Mouse (Mus musculus): ENCODE results near the gene Tmem262. TPM values are rescaled to one million over a fixed set of nuclear protein-coding genes. Genes with fewer than 3 reads are reported as not detected.
"Not testable (repeated sequence)": the region's sequence is repeated elsewhere in the genome, so short reads cannot be mapped to it uniquely, and the experiment has no call there.

Tmem262 gene
- polyA plus RNA-seq (2012; ENCODE audit: insufficient read depth, insufficient read length, missing spikeins) = not detected in 2 replicates

- Histone ChIP-seq H3K4me3 (ENCODE audit: insufficient read depth, low read depth, low read length) (no peak within 1 kb of the TSS), H3K4me1 (ENCODE audit: control insufficient read depth, insufficient read depth, insufficient read length, low read length) (peaks cover 8% of the 10 kb centered on the region), H3K27ac (replicated peaks; ENCODE audit: low read depth, low read length) (no peak within 1 kb of the TSS)
Observed at GRCm38 (mm10) chr19:6079983-6080480, at the start of gene Tmem262. Gene Tmem262 (plus strand): TSS chr19:6080033.

GRCm38 (mm10) chr19:6030520-6031280 is 49.1 kb upstream of the Tmem262 start:
- no peaks in the 10 kb centered on the region for H3K4me1 ChIP-seq (ENCODE audit: control insufficient read depth, insufficient read depth, insufficient read length, low read length)
- no peak overlapping the region for H3K27ac ChIP-seq (replicated peaks; ENCODE audit: low read depth, low read length)
- H3K4me3 ChIP-seq (ENCODE audit: insufficient read depth, low read depth, low read length) = no peak overlapping the region

GRCm38 (mm10) chr19:6035966-6036585 is 43.8 kb upstream of the Tmem262 start:
- H3K4me3 ChIP-seq (ENCODE audit: insufficient read depth, low read depth, low read length) = no peak overlapping the region
- no peaks in the 10 kb centered on the region for H3K4me1 ChIP-seq (ENCODE audit: control insufficient read depth, insufficient read depth, insufficient read length, low read length)
- no peak overlapping the region for H3K27ac ChIP-seq (replicated peaks; ENCODE audit: low read depth, low read length)

- Histone ChIP-seq H3K27ac (replicated peaks; ENCODE audit: low read depth, low read length) (no peak overlapping the region), H3K4me1 (ENCODE audit: control insufficient read depth, insufficient read depth, insufficient read length, low read length) (no peaks in the 10 kb centered on the region), H3K4me3 (ENCODE audit: insufficient read depth, low read depth, low read length) (no peak overlapping the region)
Observed at GRCm38 (mm10) chr19:6037695-6038094, 42.1 kb upstream of the Tmem262 start.

- H3K4me1 ChIP-seq (ENCODE audit: control insufficient read depth, insufficient read depth, insufficient read length, low read length) = no peaks in the 10 kb centered on the region
- no peak overlapping the region for H3K4me3 ChIP-seq (ENCODE audit: insufficient read depth, low read depth, low read length)
- H3K27ac ChIP-seq (replicated peaks; ENCODE audit: low read depth, low read length) = no peak overlapping the region
Observed at GRCm38 (mm10) chr19:6038326-6038725, 41.5 kb upstream of the Tmem262 start.

GRCm38 (mm10) chr19:6040002-6040401 is 39.8 kb upstream of the Tmem262 start:
- Histone ChIP-seq H3K4me3 (ENCODE audit: insufficient read depth, low read depth, low read length) (no peak overlapping the region), H3K4me1 (ENCODE audit: control insufficient read depth, insufficient read depth, insufficient read length, low read length) (no peaks in the 10 kb centered on the region), H3K27ac (replicated peaks; ENCODE audit: low read depth, low read length) (no peak overlapping the region)

GRCm38 (mm10) chr19:6042293-6042692 is 37.5 kb upstream of the Tmem262 start:
- Histone ChIP-seq H3K4me1 (ENCODE audit: control insufficient read depth, insufficient read depth, insufficient read length, low read length) (no peaks in the 10 kb centered on the region), H3K27ac (replicated peaks; ENCODE audit: low read depth, low read length) (no peak overlapping the region), H3K4me3 (ENCODE audit: insufficient read depth, low read depth, low read length) (no peak overlapping the region)

- H3K4me1 ChIP-seq (ENCODE audit: control insufficient read depth, insufficient read depth, insufficient read length, low read length); H3K4me3 ChIP-seq (ENCODE audit: insufficient read depth, low read depth, low read length); H3K27ac ChIP-seq (replicated peaks; ENCODE audit: low read depth, low read length): not testable (repeated sequence)
Observed at GRCm38 (mm10) chr19:6044102-6044501, 35.7 kb upstream of the Tmem262 start.

GRCm38 (mm10) chr19:6045366-6046293 is 34.2 kb upstream of the Tmem262 start:
- peak overlapping the region; percentile 85 for H3K27ac ChIP-seq (replicated peaks; ENCODE audit: low read depth, low read length)
- H3K4me1 ChIP-seq (ENCODE audit: control insufficient read depth, insufficient read depth, insufficient read length, low read length) = peaks cover 3% of the 10 kb centered on the region; the same call in 1 of the 2 replicates
- H3K4me3 ChIP-seq (ENCODE audit: insufficient read depth, low read depth, low read length) = peak overlapping the region; percentile 73

GRCm38 (mm10) chr19:6046294-6047153 is 33.3 kb upstream of the Tmem262 start, which contains the start of gene Syvn1:
Gene Syvn1 (plus strand): TSS chr19:6046576.
- Histone ChIP-seq H3K4me3 (ENCODE audit: insufficient read depth, low read depth, low read length) (peak within 1 kb of the TSS; percentile 73), H3K27ac (replicated peaks; ENCODE audit: low read depth, low read length) (peak within 1 kb of the TSS; percentile 96)

GRCm38 (mm10) chr19:6047154-6047898 is 32.5 kb upstream of the Tmem262 start:
- Histone ChIP-seq H3K4me1 (ENCODE audit: control insufficient read depth, insufficient read depth, insufficient read length, low read length) (peaks cover 3% of the 10 kb centered on the region; the same call in 1 of the 2 replicates), H3K4me3 (ENCODE audit: insufficient read depth, low read depth, low read length) (peak overlapping the region; percentile 73), H3K27ac (replicated peaks; ENCODE audit: low read depth, low read length) (peak overlapping the region; percentile 71)

More at GRCm38 (mm10) chr19:6046294-6047153, 33.3 kb upstream of the Tmem262 start, which contains the start of gene Syvn1:
- peaks cover 3% of the 10 kb centered on the region; the same call in 1 of the 2 replicates for H3K4me1 ChIP-seq (ENCODE audit: control insufficient read depth, insufficient read depth, insufficient read length, low read length)

- peak overlapping the region; percentile 73 for H3K4me3 ChIP-seq (ENCODE audit: insufficient read depth, low read depth, low read length)
- H3K4me1 ChIP-seq (ENCODE audit: control insufficient read depth, insufficient read depth, insufficient read length, low read length) = peaks cover 3% of the 10 kb centered on the region; the same call in 1 of the 2 replicates
- H3K27ac ChIP-seq (replicated peaks; ENCODE audit: low read depth, low read length) = no peak overlapping the region
Observed at GRCm38 (mm10) chr19:6047899-6048166, 32.0 kb upstream of the Tmem262 start.

GRCm38 (mm10) chr19:6048681-6049410 is 31.0 kb upstream of the Tmem262 start:
- Histone ChIP-seq H3K27ac (replicated peaks; ENCODE audit: low read depth, low read length) (no peak overlapping the region), H3K4me3 (ENCODE audit: insufficient read depth, low read depth, low read length) (no peak overlapping the region), H3K4me1 (ENCODE audit: control insufficient read depth, insufficient read depth, insufficient read length, low read length) (peaks cover 3% of the 10 kb centered on the region; the same call in 1 of the 2 replicates)

Measured in brown adipose tissue, adult 24 weeks (tissue).